Mouse (Mus musculus): ENCODE data around the gene Pcgf3. TPM values are rescaled to one million over a fixed set of nuclear protein-coding genes. Genes with fewer than 3 reads are reported as not detected.

Pcgf3 gene
- polyA plus RNA-seq, 1 experiment from 2014 or later = 26.5 TPM

GRCm38 (mm10) chr5:108433804-108434587 lies 27.0 kb upstream of the Pcgf3 start, which contains the start of gene Atp5k:
Gene Atp5k (minus strand): TSS chr5:108434448.
- H3K4me2 ChIP-seq = peak within 1 kb of the TSS; percentile 84
- DNase-seq = peak; percentile 97
- H3K27ac ChIP-seq (ENCODE audit: low read depth) = no peak within 1 kb of the TSS
- no peaks in the 10 kb centered on the region for H3K9me3 ChIP-seq (ENCODE audit: low read depth, low read length)
- peak within 1 kb of the TSS; percentile 80 for H3K9ac ChIP-seq
- TF ChIP-seq CTCF (IDR thresholded peaks at IDR 0.05; ENCODE audit: low read depth) = peak; percentile 92
- no peaks in the 10 kb centered on the region for H3K4me1 ChIP-seq (ENCODE audit: insufficient read depth)
- under 1% methylated on average over 42 of the region's 42 CpGs for WGBS
- peak; percentile 89 for ATAC-seq (ENCODE audit: insufficient read depth)
- peaks cover 24% of the 10 kb centered on the region for H3K36me3 ChIP-seq (ENCODE audit: insufficient read depth)
- no peaks in the 10 kb centered on the region for H3K27me3 ChIP-seq (ENCODE audit: insufficient read depth, low read length)
- peak within 1 kb of the TSS; percentile 77 for H3K4me3 ChIP-seq (ENCODE audit: low read depth, low read length)

GRCm38 (mm10) chr5:108436101-108436500 lies 24.9 kb upstream of the Pcgf3 start:
- Histone ChIP-seq H3K4me1 (ENCODE audit: insufficient read depth) (no peaks in the 10 kb centered on the region), H3K9me3 (ENCODE audit: low read depth, low read length) (no peaks in the 10 kb centered on the region), H3K9ac (no peak overlapping the region), H3K27me3 (ENCODE audit: insufficient read depth, low read length) (no peaks in the 10 kb centered on the region), H3K4me2 (no peak overlapping the region), H3K27ac (ENCODE audit: low read depth) (no peak overlapping the region), H3K4me3 (ENCODE audit: low read depth, low read length) (no peak overlapping the region), H3K36me3 (ENCODE audit: insufficient read depth) (peaks cover 11% of the 10 kb centered on the region)
- no peak for TF ChIP-seq CTCF (IDR thresholded peaks at IDR 0.05; ENCODE audit: low read depth)
- DNase-seq (no peak), ATAC-seq (ENCODE audit: insufficient read depth) (no peak)
- 63% methylated on average over 2 of the region's 2 CpGs for WGBS

- H3K36me3 ChIP-seq (ENCODE audit: insufficient read depth) = no peaks in the 10 kb centered on the region
- 77% methylated on average over 3 of the region's 3 CpGs for WGBS
- TF ChIP-seq CTCF (IDR thresholded peaks at IDR 0.05; ENCODE audit: low read depth) = no peak
Measured at GRCm38 (mm10) chr5:108446973-108447372, 14.1 kb upstream of the Pcgf3 start.

GRCm38 (mm10) chr5:108447857-108448256 lies 13.2 kb upstream of the Pcgf3 start:
- H3K4me1 ChIP-seq (ENCODE audit: insufficient read depth) = no peaks in the 10 kb centered on the region
- H3K9ac ChIP-seq = no peak overlapping the region
- ATAC-seq (ENCODE audit: insufficient read depth) = no peak
- DNase-seq = no peak
- no peaks in the 10 kb centered on the region for H3K27me3 ChIP-seq (ENCODE audit: insufficient read depth, low read length)
- no peak overlapping the region for H3K4me2 ChIP-seq
- H3K27ac ChIP-seq (ENCODE audit: low read depth) = no peak overlapping the region
- no peak overlapping the region for H3K4me3 ChIP-seq (ENCODE audit: low read depth, low read length)
- no peak for TF ChIP-seq CTCF (IDR thresholded peaks at IDR 0.05; ENCODE audit: low read depth)
- H3K36me3 ChIP-seq (ENCODE audit: insufficient read depth) = no peaks in the 10 kb centered on the region
- WGBS = 74% methylated on average over 7 of the region's 7 CpGs
- no peaks in the 10 kb centered on the region for H3K9me3 ChIP-seq (ENCODE audit: low read depth, low read length)

More at GRCm38 (mm10) chr5:108446973-108447372, 14.1 kb upstream of the Pcgf3 start:
- Histone ChIP-seq H3K4me1 (ENCODE audit: insufficient read depth) (no peaks in the 10 kb centered on the region), H3K4me3 (ENCODE audit: low read depth, low read length) (no peak overlapping the region), H3K9me3 (ENCODE audit: low read depth, low read length) (no peaks in the 10 kb centered on the region), H3K27me3 (ENCODE audit: insufficient read depth, low read length) (no peaks in the 10 kb centered on the region), H3K4me2 (no peak overlapping the region), H3K27ac (ENCODE audit: low read depth) (no peak overlapping the region), H3K9ac (no peak overlapping the region)
- DNase-seq = no peak
- no peak for ATAC-seq (ENCODE audit: insufficient read depth)

- TF ChIP-seq CTCF (IDR thresholded peaks at IDR 0.05; ENCODE audit: low read depth) = peak; percentile 1; the same call in 1 of the 2 replicates
- Histone ChIP-seq H3K4me3 (ENCODE audit: low read depth, low read length) (peak within 1 kb of the TSS; percentile 33), H3K27ac (ENCODE audit: low read depth) (no peak within 1 kb of the TSS), H3K9me3 (ENCODE audit: low read depth, low read length) (no peaks in the 10 kb centered on the region), H3K27me3 (ENCODE audit: insufficient read depth, low read length) (no peaks in the 10 kb centered on the region), H3K36me3 (ENCODE audit: insufficient read depth) (no peaks in the 10 kb centered on the region), H3K9ac (peak within 1 kb of the TSS; percentile 28), H3K4me1 (ENCODE audit: insufficient read depth) (no peaks in the 10 kb centered on the region), H3K4me2 (peak within 1 kb of the TSS; percentile 63)
- 10% methylated on average over 24 of the region's 24 CpGs for WGBS
- peak; percentile 84 for DNase-seq
- ATAC-seq (ENCODE audit: insufficient read depth) = peak; percentile 98
Measured at GRCm38 (mm10) chr5:108448785-108449668, 12.0 kb upstream of the Pcgf3 start, which contains the start of gene Mfsd7a. Gene Mfsd7a (minus strand): TSS chr5:108448891.

GRCm38 (mm10) chr5:108450837-108451540 lies 10.0 kb upstream of the Pcgf3 start:
- TF ChIP-seq CTCF (IDR thresholded peaks at IDR 0.05; ENCODE audit: low read depth) = no peak
- DNase-seq = no peak
- no peaks in the 10 kb centered on the region for H3K9me3 ChIP-seq (ENCODE audit: low read depth, low read length)
- no peaks in the 10 kb centered on the region for H3K27me3 ChIP-seq (ENCODE audit: insufficient read depth, low read length)
- 66% methylated on average over 8 of the region's 8 CpGs for WGBS
- no peak for ATAC-seq (ENCODE audit: insufficient read depth)
- H3K36me3 ChIP-seq (ENCODE audit: insufficient read depth) = no peaks in the 10 kb centered on the region
- no peak overlapping the region for H3K4me3 ChIP-seq (ENCODE audit: low read depth, low read length)
- no peak overlapping the region for H3K27ac ChIP-seq (ENCODE audit: low read depth)
- H3K4me1 ChIP-seq (ENCODE audit: insufficient read depth) = no peaks in the 10 kb centered on the region
- no peak overlapping the region for H3K4me2 ChIP-seq
- no peak overlapping the region for H3K9ac ChIP-seq
